Mouse (Mus musculus) right cerebral cortex, postnatal 14 days (tissue): ENCODE data around the gene Asap3.

ENCODE experiments used
- DNase-seq: peaks from one replicate; pipeline ENCODE4 v3.0.0; 2022

Gene Asap3

DNA sequence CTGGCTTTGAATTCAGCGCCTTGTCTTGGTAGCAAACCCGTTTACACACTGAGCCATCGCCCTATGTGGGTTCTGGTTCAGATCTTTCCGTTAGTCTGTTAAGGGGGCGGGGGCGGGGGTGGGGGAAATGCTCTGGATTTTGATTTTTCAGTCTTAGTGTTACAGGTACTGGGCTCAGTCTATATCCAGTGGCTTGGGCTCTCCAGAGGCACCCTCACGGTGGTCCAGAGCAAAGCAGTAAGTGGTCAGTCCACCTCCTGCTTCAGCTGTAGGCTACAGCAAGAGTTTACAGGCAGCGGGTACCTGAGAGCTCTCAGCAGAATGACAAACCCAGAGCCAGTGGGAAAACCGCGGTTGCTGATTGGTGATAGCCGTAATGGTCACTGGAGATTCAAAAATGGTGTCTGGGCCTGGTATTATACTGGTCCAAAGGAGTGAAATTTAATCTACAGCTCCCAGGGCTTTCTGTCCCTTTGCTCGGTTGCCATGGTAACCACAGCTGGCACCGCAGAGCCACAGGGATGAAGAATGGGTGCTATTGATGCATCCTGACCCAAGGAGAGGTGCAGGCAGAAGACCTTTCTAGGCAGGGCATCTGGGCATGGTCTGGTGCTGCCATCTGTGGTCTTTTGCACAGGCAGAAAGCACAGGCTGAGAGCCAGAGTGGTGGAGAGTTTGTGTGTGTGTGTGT is 17.5 kb downstream of the Asap3 start:
- DNase-seq: peak; percentile 43

DNA sequence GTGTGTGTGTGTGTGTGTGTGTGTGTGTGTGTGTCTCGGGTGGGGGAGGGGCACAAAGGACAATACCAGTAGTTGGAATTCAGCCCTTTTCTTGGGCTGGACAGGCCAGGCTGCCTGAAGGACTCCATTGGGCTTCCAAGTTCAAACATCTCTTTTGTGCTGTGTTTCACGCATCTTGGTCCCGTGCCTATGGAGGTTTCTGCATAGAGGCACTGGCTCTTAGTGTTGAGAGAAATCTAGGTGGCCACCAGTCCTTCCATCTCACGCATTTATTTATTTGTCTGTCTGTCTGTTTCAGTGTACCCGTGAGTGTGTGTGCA is 18.0 kb downstream of the Asap3 start:
- DNase-seq: peak; percentile 39

DNA sequence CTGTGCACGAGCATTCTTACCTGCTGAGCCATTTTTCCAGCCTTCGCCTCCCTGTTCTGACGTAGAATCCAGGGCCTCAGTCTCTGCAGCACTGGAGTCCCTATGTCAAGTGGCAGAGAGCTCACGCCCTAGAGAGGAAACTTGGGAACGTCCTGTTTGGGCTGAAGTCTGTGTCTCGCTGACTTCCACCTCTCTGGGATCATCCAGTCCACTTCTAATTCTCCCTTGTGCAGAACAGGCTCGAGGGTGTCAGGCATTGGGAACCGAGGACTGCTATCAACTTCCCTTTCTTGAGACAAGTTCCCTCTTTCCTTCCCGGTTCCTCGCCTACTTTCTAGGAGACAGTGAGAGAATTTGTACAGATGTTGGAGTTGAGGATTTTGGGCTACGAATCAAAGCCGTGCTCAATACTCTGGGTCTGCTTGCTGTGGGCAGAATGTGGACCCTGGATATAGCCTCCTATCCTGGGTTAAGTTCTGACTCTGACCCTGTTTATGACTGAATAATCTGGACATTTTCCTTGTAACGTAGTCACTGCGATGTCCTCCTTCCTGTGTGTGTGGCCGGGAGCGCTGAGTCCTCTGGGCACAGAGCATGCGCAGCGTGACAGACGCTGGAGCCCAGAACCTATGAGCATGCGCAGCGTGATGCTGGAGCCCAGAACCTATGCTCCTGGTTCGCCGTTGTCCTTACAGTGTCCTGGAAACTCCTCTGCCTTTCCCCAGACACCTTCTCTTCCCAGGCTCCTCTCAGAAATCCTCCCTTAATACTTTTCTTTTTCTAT is 18.7 kb downstream of the Asap3 start:
- no peak for DNase-seq

DNA sequence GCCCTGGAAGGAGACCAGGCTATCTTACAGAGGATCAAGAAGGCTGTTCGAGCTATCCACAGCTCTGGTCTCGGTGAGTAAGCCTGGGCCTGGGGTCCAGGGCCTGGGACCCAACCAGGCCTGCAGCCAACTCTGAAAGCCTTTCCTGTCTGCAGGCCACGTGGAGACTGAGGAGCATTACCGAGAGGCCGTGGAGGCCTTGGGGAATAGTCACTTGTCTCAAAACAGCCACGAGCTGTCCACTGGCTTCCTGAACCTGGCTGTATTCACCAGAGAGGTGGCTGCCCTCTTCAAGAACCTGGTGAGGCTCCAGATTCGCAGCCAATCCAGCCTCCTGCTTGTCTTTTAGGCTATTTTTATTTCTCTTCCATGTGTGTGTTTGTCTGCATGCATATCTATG is 21.2 kb downstream of the Asap3 start:
- DNase-seq: no peak

DNA sequence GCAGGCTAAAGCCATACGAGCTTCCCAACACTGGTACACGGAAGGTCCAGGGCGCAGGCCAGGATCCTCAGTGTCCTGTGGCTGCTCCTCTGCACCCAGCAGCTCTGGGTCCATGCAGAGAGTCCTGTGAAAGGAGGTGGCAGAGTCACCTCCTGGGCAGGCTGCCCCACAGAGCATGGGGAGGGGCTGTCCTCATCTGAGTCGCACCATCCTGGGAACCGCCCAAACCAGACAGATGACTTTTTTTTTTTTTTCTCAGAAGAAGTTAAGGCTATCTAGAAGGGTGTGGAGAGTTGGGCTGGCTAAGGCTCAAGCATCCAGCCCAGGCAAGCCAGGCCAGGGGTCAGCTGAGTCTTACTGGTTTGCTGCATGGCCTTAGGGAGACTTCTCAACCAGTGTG is 22.5 kb downstream of the Asap3 start:
- DNase-seq: no peak

DNA sequence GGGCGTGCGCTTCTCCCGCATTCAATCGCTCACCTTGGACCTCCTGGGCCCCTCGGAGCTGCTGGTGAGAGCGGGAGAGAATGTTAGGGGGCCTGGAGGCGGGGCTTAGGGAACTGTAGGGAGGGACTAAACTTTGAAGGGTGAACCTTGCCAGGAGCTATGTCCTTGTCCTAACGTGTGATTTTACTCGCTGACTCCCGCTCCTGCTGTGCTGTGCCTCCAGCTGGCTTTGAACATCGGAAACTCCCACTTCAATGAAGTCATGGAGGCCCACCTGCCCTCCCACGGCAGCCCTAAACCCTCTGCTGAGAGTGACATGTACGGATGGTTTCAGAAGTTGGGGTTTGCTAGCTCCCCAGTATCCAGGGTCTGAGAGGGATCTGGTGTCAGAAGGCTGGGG is 32.5 kb downstream of the Asap3 start:
- no peak for DNase-seq

DNA sequence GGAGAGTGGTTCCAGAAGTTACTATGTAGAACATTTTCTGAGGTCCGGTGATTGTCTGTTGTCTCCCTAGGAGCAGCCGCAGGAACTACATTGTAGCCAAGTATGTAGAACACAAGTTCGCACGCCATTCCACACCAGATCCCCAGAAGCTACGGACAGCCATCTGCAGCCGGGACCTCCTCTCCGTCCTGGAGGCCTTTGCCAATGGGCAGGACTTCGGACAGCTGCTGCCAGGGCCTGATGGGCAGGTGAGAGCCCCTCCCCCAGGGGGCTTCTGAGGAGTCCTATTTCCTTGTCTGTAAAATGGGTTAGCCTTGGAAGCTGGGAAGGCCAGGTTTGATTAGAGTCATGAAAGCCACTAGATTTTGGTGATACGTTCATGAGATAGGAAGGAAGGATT is 32.9 kb downstream of the Asap3 start:
- DNase-seq: no peak

DNA sequence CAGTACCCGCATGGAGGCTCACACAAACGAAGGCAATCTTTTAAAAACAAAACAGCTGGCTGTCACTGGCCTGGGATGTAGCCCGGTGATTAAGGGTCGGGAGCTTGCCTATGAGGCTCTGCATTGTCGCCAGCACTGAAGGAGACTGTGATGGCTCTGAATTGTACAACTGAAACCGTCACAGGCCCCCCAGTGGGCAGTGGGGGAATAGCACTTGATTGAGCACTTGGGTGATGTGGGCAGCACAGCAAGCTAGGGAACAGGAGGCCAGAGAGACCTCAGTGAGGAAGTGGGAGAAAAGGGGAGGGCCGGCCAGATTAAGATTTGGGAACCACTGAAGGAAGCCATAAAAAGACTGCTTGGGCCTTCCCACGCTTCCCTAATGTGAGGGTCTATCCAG is 33.5 kb downstream of the Asap3 start:
- DNase-seq: peak; percentile 81

DNA sequence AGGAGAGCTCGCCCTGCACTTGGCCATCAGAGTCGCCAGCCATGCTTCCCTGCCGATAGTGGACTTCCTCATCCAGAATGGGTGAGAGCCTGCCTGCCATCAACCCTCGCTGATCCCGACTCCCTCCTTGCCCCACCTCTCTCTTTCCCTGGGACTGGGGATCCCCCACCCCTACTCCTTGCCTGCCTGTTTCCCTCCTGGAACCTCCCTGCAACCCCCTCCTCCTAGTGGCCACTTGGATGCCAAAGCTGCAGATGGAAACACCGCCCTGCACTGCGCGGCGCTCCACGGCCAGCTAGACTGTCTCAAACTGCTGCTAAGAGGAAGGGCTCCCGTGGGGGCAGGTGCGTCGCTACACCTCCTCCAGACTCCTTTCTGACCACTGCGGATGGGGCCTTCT is 34.0 kb downstream of the Asap3 start:
- DNase-seq: no peak

DNA sequence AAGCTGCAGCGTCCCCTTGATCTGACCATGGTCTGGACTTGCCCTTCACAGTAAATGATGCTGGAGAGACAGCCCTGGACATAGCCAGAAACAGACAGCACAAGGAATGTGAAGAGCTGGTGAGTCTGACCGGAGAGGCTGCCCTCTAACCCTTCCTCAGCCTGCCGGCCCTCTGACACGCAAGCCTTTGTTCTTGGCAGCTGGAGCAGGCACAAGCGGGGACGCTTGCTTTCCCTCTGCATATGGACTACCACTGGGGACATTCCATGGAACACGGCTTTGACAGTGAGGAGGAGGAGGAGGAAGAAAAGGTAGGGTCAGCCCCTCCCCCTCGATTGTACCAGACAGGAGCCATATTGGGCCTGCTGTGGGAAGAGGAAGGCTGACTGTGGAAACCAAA is 34.8 kb downstream of the Asap3 start:
- no peak for DNase-seq

DNA sequence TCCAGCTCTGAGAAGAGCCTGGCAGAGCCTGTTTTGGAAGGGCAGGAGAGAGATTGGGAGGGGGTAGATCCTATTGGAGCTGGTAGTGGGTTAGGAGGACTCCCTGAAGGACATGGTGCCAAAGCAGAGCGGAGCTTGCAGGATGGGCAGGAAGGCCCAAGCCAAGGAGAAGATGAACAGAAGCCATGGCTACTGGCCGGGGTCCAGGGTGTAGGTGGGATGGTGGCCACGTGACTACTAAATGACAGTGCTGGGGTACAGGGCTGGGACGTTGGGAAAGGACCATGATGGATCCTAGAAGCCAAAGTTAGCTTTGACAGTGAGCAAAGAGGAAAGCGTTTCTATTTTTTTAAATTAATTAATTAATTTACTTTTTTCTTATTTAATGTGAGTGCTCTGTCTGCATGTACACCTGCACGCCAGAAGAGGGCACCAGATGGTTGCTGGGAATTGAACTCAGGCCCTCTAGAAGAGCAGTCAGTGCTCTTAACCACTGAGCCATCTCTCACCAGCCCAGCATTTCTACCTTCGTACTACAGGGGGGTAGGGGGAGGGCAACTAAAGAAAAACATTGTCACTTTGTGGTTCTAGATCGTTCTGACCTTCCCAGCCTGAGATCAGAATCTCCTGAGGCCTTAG is 36.0 kb downstream of the Asap3 start:
- no peak for DNase-seq

DNA sequence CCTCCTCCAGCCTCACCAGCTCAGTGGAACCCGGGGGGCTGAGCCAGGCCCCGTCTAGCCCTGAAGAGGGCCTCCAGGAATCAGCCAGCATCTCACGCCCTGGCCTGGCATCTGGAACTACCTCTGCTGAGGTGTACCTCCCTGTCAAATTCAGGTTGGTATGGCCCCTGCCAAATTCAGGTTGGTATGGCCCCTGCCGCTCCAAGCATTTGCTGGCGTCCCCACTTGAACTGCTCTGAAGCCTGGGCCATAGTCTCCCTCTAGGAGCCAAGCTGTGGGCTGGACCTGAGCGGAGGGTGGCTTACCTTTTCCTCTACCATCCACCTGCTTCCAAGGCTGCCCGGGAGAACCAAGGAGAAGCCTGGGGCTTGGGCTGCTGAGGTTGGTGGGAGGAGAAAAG is 36.6 kb downstream of the Asap3 start:
- DNase-seq: no peak

DNA sequence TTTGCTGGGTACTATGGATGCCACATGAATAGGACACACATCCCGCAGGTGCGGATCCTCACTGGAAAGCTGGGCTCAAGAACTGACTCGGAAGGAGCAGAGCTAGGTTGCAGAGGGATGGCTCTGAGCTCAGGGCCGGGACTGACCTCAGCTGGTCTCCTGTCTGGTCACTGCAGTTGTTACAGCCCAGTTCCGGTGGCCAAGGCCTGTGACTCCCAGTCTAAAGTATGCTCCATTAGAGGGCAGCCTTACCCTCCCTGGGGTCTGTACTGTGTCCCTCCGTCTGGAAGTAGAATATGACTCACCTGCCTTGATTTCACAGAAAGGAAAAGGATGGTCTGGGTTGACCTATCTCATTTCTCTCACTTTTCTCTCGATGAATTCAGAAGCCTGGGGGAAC is 38.0 kb downstream of the Asap3 start:
- no peak for DNase-seq

DNA sequence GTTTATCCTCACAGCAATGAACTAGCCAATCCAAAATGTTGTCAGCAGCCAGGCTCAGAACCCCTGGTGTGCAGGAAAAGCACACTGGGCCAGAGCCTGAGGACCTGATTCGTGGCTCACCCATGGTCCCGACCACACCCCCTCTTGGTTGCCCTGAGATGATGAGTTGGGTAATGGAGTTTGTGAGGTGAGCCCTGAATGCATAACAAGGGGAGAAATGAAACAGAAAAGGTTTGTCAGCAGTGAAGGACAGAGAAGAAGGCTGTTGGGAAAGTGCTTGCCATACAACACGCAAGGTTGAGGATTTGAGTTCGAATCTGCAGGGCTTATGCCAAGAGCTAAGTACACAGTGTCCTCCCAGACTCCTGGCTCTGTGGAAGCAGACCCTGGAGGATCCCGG is 39.5 kb downstream of the Asap3 start:
- DNase-seq: no peak

DNA sequence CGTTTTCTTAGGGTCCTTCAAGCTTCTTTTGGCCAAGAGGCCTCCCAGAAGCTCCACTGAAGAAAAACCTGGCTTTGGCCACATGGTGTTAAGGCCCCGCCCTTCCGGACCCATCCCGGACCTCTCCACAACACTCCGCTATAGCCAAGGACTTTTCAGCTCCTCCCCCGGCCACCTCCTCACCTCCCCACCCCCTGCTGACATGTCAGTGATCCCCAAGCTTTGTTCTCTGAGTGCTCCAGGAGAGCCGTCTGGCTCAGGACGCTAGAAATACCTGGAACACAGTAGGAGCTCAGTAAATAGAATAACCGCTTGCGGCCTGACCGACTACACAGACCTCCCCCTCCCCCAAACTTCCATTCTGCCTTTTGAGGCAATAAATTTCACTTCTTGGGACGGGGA is 40.4 kb downstream of the Asap3 start:
- no peak for DNase-seq

DNA sequence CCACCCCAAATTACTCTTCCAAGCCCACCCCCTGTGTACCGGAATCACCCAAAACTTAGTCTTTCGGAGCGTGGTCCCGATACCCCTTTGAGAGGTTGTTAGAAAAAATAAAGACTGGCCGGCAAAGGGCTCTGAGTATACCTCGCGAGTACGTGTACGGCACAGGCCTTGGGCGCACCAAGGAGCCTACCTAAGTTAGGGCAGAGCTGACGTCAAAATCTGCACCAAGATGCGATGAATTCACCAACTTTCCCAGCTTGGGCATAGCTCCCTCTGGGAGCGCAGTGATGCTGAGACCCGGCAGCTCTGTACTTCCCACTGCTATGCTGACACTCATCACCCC is 41.2 kb downstream of the Asap3 start:
- DNase-seq: no peak

DNA sequence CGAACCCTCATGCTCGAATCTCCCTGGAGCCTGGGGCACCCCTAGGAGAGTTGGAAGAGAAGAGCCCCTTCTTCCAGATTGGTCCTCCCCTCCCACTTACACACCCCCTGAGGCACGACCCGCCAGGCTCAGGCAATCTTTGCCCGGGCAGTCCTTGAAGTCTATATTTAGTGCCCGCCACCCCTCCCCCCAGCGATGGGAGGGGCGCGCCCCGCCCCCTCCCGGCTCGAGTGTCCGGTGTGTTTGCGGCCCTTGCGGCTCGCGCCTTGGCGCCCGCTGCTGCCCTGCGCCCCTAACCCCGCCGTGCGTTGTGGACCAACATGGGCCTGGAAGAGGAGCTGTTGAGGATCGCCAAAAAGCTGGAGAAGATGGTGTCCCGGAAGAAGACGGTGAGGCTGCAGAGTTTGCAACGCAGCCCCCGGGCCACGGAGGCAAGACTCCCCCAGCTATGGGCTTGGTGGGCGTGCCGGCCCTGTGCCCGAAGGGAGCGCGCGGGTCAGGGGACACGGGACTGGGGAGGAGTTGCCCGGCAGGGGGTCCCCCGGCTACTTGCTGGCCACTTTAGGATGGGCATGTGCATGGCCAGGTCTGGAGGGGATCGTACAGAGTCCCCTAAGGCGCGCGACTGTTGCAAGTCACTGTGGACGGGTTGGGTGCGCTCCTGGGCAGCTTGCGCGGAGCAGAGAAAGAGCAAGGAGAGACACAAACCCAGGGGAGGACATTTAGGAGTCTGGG is 41.7 kb downstream of the Asap3 start, which contains the start of gene Tcea3:
Tcea3 (plus strand) TSS at position 1 of the 735 bp plus-strand sequence.
- no peak for DNase-seq

DNA sequence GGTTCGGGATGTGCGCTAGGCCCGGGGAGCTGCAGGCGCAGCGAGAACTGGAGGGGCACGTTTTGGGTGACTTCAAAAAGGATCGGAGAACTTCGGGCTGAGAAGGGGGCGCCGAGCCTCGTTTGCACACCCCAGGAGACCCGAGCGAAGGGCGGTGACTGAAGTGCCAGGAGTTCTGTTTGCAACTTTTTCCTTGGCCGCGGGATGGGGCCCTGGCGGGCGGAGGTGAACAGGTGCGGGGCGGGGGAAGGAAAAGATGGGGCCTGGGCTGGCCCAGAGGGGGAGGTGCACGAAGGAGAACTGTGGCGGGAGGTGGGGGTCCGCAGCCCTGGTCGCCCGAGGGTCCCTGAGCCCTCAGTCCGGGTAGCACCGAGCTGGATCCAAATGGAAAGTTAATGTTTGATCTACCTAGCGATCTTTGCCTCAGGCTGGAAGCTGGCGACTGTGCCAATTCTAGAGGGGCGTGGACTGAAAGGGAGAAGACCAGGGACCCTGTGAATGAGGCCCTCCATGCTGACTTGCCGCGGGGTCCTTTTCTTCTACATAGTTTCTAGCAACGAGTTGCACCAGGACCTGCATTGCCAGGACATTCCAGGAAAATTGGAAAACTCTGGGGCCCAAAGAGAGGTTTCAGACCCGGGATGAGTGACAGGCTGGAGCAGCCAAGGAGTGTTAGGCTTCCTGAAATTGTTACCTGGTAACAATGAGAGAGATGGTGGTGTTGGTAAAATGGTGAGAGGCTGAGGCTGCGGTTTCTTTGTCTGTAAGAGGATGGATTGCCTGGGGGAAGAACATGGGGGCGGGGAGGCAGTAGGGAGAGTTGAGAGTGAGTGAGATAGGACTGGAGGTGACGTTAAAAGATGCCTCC is 42.5 kb downstream of the Asap3 start:
- DNase-seq: no peak

DNA sequence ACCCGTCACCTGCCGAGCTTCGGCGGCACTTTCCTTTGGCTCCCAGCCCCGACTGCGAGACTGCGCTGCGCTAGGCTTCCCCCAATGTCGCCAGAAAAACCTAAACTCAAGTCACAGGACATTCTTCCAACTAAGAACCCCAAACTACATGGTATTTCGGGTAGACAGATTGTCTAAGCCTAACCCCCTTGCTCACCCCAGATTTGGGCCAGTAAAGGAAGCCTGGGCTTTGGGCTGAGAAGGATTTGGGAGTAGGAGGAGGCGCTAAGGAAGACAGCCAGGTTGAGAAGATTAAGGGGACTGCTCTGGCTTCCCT is 43.1 kb downstream of the Asap3 start:
- DNase-seq: no peak

DNA sequence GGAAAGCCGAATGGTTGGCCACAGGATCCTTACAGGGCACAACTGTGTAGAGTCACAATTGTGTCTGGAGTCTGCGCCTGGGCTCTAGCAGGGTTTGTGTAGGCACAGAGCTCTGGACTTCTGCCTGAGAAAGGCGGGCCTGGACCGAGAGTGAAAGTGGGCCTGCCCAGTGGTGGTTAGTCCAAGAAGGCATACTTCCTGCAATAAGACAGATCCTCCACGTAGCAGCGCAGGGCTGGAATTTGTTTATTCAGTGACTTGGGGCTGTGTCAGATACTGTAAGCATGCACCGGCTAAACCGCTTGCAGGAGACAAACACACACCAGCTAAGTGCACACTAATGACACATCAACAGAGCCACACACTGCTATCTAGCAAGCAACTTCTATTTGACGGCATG is 43.6 kb downstream of the Asap3 start:
- DNase-seq: no peak

DNA sequence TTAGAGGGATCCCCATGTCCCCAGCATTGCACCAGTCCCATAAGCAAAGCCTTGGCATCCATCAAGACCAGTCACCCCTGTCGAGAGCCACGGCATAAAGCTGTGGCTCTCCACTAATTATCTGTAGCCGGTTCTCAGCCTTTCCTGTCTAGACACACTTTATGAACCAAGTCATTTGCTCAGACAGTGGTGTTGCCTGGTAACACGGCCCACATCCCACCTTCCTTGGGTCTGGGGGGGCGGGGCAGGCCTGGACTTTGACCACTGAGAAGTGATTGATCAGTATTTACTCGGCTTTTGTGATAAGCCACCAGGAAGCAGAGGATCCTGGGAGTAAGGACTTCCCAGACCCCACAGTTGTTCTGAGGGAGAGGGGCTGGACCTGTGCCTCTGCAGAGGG is 49.8 kb downstream of the Asap3 start:
- no peak for DNase-seq

DNA sequence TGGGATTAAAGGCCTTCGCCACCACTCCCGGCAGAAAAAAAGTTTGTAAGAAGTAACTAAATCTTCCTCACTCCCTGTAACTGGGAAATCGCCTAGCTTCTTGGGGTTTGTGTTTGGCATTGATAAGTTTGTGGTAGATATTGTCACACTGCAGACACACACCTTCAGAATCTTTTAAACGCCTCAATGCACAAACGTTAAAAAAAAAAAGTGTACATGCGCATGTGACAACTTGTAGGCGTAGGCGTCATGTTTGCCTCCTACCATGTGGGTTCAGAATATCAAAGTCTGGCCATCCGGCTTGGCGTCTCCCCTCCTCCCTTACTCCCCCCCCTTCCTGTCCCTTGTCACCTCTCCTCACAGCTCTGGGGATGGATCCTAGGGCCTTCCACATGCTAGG is 50.5 kb downstream of the Asap3 start:
- no peak for DNase-seq

DNA sequence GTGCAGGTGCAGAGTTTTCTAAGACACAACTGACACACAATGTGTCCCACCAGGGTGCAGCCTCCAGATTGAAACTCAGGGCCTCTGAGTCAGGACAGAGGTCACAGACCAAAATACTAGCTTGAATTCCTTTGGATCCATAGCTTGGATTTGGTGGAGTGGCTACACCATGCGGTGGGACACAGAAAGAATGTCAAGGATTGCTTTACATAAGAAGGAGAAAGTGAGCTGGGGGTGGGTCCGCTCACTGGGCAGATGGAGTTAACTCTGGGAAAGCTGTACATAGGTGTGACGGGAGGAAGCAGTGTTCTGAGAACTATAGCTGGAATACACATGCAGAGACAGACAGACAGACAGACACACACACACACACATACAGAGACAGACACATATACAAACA is 53.8 kb downstream of the Asap3 start:
- DNase-seq: no peak
